Mouse (Mus musculus) midbrain, embryonic 13.5 days (tissue): ENCODE results near the gene Uso1. TPM values are rescaled to one million over a fixed set of nuclear protein-coding genes. Genes with fewer than 3 reads are reported as not detected.

Experiments
- ATAC-seq: fragments of 200-750 bp; cut with Nextera tagmentation; 2 replicates; pipeline ENCODE4 v1.8.0; 2017; ENCODE audit warnings: mild to moderate bottlenecking, moderate TSS enrichment, moderate library complexity
- H3K27ac ChIP-seq: fragments of 300-500 bp; sonication (generic); 2 replicates; pipeline ENCODE4 v1.5.1; 2015; ENCODE audit warnings: inconsistent platforms, mild to moderate bottlenecking, moderate library complexity
- H3K27me3 ChIP-seq: fragments of 300-500 bp; sonication (generic); 2 replicates; pipeline ENCODE4 v1.6.1; 2015; ENCODE audit warnings: mild to moderate bottlenecking, inconsistent platforms
- H3K36me3 ChIP-seq: fragments of 300-500 bp; sonication (generic); 2 replicates; pipeline ENCODE4 v1.6.1; 2015; ENCODE audit warnings: mild to moderate bottlenecking, inconsistent platforms
- H3K4me1 ChIP-seq: fragments of 300-500 bp; sonication (generic); replicated peaks from 2 replicates; pipeline ENCODE4 v1.6.1; 2015; ENCODE audit warnings: inconsistent platforms
- H3K4me2 ChIP-seq: fragments of 300-500 bp; sonication (generic); replicated peaks from 2 replicates; pipeline ENCODE4 v1.6.1; 2015; ENCODE audit warnings: moderate library complexity, mild to moderate bottlenecking, inconsistent platforms
- H3K4me3 ChIP-seq: fragments of 300-500 bp; sonication (generic); replicated peaks from 2 replicates; pipeline ENCODE4 v1.5.1; 2015; ENCODE audit warnings: mild to moderate bottlenecking, inconsistent platforms
- H3K9ac ChIP-seq: fragments of 300-500 bp; sonication (generic); replicated peaks from 2 replicates; pipeline ENCODE4 v1.6.1; 2015; ENCODE audit warnings: mild to moderate bottlenecking, inconsistent platforms
- H3K9me3 ChIP-seq: fragments of 300-500 bp; sonication (generic); 2 replicates; pipeline ENCODE4 v1.6.1; 2016; ENCODE audit warnings: mild to moderate bottlenecking, inconsistent platforms
- WGBS: fragments of 180-500 bp; shearing (Covaris S2); methylation state at CpG from one replicate; pipeline ENCODE4 v1.1.7; 2015; 5-methylcytosine and 5-hydroxymethylcytosine counted together
- polyA plus RNA-seq: library from polyadenylated mRNA; unstranded; fragments of >200 nt; fragmentation: Nextera tagmentation; extraction: Ambion mirVana; gene quantifications from 2 replicates; pipeline ENCODE4 v1.2.1, GENCODE M21; 2015

Gene Uso1
- polyA plus RNA-seq: 50.2 and 50.3 TPM in 2 replicates

DNA sequence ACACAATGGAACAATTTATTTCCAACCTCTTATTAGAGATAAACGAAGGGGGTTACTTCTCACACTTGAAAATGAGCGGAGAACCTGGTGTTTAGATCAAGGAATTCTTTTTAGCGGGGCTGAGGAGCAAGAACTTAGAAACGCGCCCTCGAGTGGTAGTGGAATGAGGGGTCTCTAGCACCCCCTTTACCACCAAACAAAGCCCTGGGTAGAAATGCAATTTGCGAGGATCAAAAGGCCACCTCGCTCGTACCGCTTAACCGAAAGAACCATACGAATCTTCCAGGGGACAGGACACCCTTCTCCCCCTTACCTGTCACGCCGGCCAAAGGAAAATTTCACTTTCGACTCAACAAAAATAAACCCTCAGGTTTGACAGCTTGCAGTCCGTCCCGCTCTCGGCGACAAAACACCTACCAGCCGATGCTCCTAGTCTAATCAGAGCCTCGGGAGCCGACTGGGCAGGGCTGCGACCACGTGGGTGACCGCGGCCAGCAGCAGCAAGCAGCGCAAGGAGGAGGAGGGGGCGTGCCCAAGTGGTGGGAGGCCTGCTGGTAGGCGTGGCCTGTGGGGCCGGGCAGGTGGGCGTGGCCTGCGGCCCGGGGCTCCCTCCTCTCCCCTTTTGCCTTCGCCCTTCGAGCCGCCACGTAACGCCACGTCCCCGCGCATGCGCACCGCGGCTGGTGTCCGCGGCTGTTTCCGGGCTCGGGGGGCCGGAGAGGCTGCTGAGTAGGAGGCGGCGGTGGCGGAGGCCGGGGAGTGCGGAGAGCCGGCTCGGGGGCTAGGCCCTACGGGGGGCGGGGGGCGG is at the start of gene Uso1:
TSS of gene Uso1 (plus strand) at position 700 of the 808 bp plus-strand sequence.
- peak within 1 kb of the TSS; percentile 89 for H3K9ac ChIP-seq
- ATAC-seq: peak; percentile 97

GRCm38 (mm10) chr5:92093263-92094061 is 44.3 kb upstream of the Uso1 start:
- peak overlapping the region; percentile 8; the same call in 1 of the 2 replicates for H3K9ac ChIP-seq

More for the DNA sequence above, at the start of gene Uso1:
- WGBS: 1% methylated on average over 51 of the region's 59 CpGs
- peaks cover 38% of the 10 kb centered on the region for H3K4me1 ChIP-seq
- peak within 1 kb of the TSS; percentile 73 for H3K4me2 ChIP-seq
- peak within 1 kb of the TSS; percentile 84 for H3K4me3 ChIP-seq
- no peaks in the 10 kb centered on the region for H3K27me3 ChIP-seq
- H3K36me3 ChIP-seq: peaks cover 10% of the 10 kb centered on the region
- no peaks in the 10 kb centered on the region for H3K9me3 ChIP-seq
- peak within 1 kb of the TSS; percentile 86 for H3K27ac ChIP-seq

GRCm38 (mm10) chr5:92094062-92094415 is 43.7 kb upstream of the Uso1 start:
- H3K4me2 ChIP-seq: no peak overlapping the region
- WGBS: 91% methylated on average over 3 of the region's 3 CpGs
- H3K27me3 ChIP-seq: no peaks in the 10 kb centered on the region
- no peak overlapping the region for H3K27ac ChIP-seq
- H3K36me3 ChIP-seq: no peaks in the 10 kb centered on the region
- H3K4me3 ChIP-seq: no peak overlapping the region
- H3K9me3 ChIP-seq: no peaks in the 10 kb centered on the region
- no peak overlapping the region for H3K9ac ChIP-seq
- no peak for ATAC-seq
- peaks cover 12% of the 10 kb centered on the region for H3K4me1 ChIP-seq

More at GRCm38 (mm10) chr5:92093263-92094061, 44.3 kb upstream of the Uso1 start:
- Histone ChIP-seq H3K9me3 (no peaks in the 10 kb centered on the region), H3K27ac (no peak overlapping the region), H3K4me1 (peaks cover 12% of the 10 kb centered on the region), H3K36me3 (no peaks in the 10 kb centered on the region), H3K27me3 (no peaks in the 10 kb centered on the region), H3K4me3 (no peak overlapping the region), H3K4me2 (no peak overlapping the region)
- ATAC-seq: peak; percentile 24; the same call in 1 of the 2 replicates
- 34% methylated on average over 15 of the region's 15 CpGs for WGBS

DNA sequence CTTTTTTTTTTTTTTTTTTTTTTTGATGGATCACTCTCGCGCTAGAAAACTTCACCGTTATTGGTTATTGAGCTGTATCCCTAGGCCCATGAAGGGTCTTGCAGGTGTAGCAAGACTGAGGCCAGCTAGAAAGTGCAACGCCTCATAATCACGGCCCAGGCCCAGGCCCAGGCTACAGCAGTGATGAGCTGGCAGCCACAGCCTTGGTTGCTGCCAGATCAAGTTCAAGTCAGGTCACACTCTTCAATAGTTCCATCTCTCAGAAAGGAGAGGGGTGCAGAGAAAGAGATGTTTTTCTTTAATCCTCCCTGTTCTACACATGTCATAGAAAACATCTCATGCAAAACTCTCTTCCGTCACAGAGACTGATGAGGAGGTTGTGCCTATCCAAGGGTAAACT is 41.0 kb upstream of the Uso1 start:
- no peak overlapping the region for H3K27ac ChIP-seq
- 94% methylated on average over 6 of the region's 6 CpGs for WGBS
- H3K4me3 ChIP-seq: no peak overlapping the region
- no peaks in the 10 kb centered on the region for H3K36me3 ChIP-seq
- H3K9ac ChIP-seq: no peak overlapping the region
- no peak overlapping the region for H3K4me2 ChIP-seq
- peaks cover 12% of the 10 kb centered on the region for H3K4me1 ChIP-seq
- ATAC-seq: no peak
- H3K9me3 ChIP-seq: no peaks in the 10 kb centered on the region
- H3K27me3 ChIP-seq: no peaks in the 10 kb centered on the region

- no peak for ATAC-seq
- H3K4me3 ChIP-seq: no peak overlapping the region
- H3K27me3 ChIP-seq: no peaks in the 10 kb centered on the region
- no peaks in the 10 kb centered on the region for H3K36me3 ChIP-seq
- no peak overlapping the region for H3K4me2 ChIP-seq
- no peak overlapping the region for H3K27ac ChIP-seq
- H3K9ac ChIP-seq: no peak overlapping the region
- H3K4me1 ChIP-seq: peaks cover 10% of the 10 kb centered on the region
- WGBS: 88% methylated on average over 4 of the region's 4 CpGs
- H3K9me3 ChIP-seq: no peaks in the 10 kb centered on the region
Measured at GRCm38 (mm10) chr5:92097779-92098178, 40.0 kb upstream of the Uso1 start.

- no peaks in the 10 kb centered on the region for H3K9me3 ChIP-seq
- H3K4me2 ChIP-seq: no peak overlapping the region
- no peak overlapping the region for H3K4me3 ChIP-seq
- 56% methylated on average over 13 of the region's 13 CpGs for WGBS
- H3K36me3 ChIP-seq: no peaks in the 10 kb centered on the region
- H3K9ac ChIP-seq: no peak overlapping the region
- ATAC-seq: no peak
- no peaks in the 10 kb centered on the region for H3K27me3 ChIP-seq
- no peak overlapping the region for H3K27ac ChIP-seq
- peaks cover 3% of the 10 kb centered on the region for H3K4me1 ChIP-seq
Measured at GRCm38 (mm10) chr5:92098351-92099109, 39.2 kb upstream of the Uso1 start.

DNA sequence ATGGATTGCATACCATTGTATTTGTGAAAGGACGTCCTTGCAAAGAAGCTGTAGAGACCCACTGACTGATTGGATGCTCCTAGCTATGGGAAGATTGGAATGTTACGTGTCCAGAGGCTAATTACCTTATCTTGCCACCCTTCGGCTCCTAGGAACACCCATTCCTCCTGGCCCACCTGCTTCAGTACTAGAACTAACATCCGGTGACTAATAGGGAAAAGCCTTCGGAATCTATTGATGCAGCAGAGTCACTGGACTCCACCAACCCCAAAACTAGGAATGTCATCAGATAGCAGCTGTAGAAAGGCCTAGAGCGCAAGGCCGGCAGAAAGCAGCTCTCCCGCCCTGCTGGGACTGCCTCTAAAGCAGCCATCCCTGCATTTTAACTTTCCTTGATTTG is 36.1 kb upstream of the Uso1 start:
- Histone ChIP-seq H3K27ac (no peak overlapping the region), H3K27me3 (no peaks in the 10 kb centered on the region), H3K4me2 (no peak overlapping the region), H3K9ac (no peak overlapping the region), H3K4me1 (peaks cover 5% of the 10 kb centered on the region), H3K9me3 (no peaks in the 10 kb centered on the region), H3K4me3 (no peak overlapping the region), H3K36me3 (no peaks in the 10 kb centered on the region)
- WGBS: 92% methylated on average over 8 of the region's 8 CpGs
- ATAC-seq: no peak

DNA sequence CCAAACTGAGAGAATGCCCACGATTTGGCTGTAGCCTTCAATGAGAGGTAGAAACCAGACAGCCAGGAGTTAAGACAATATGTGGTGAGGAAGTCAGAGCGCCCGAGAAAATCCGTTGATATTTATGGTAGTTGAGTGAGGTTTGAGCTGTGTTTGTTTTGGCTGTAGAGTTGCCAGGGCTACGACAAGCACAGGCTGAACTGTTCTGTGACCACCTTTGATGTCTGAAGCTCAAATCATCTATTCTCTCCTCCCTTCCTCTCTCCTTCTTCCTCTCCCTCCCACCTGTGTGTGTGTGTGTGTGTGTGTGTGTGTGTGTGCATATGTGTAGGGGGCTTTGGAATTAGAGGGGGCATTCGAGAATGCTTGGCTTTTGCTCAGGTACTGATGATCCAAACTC is 34.7 kb upstream of the Uso1 start:
- no peaks in the 10 kb centered on the region for H3K36me3 ChIP-seq
- H3K4me2 ChIP-seq: no peak overlapping the region
- 72% methylated on average over 6 of the region's 6 CpGs for WGBS
- no peak overlapping the region for H3K4me3 ChIP-seq
- H3K27ac ChIP-seq: no peak overlapping the region
- H3K9me3 ChIP-seq: no peaks in the 10 kb centered on the region
- no peaks in the 10 kb centered on the region for H3K27me3 ChIP-seq
- no peak for ATAC-seq
- H3K4me1 ChIP-seq: peaks cover 6% of the 10 kb centered on the region
- no peak overlapping the region for H3K9ac ChIP-seq

- Histone ChIP-seq H3K9ac (no peak overlapping the region), H3K4me3 (no peak overlapping the region), H3K4me2 (no peak overlapping the region), H3K9me3 (no peaks in the 10 kb centered on the region), H3K27me3 (no peaks in the 10 kb centered on the region), H3K36me3 (no peaks in the 10 kb centered on the region), H3K4me1 (peaks cover 6% of the 10 kb centered on the region), H3K27ac (no peak overlapping the region)
- 0 out of 2 replicates have a peak, but pooled peaks have one; percentile 45 for ATAC-seq
- 69% methylated on average over 13 of the region's 13 CpGs for WGBS
Measured at GRCm38 (mm10) chr5:92103816-92104415, 33.8 kb upstream of the Uso1 start.

- H3K27ac ChIP-seq: no peak overlapping the region
Measured at GRCm38 (mm10) chr5:92106327-92107125, 31.2 kb upstream of the Uso1 start.

GRCm38 (mm10) chr5:92107282-92107681 is 30.5 kb upstream of the Uso1 start:
- H3K9me3 ChIP-seq: no peaks in the 10 kb centered on the region
- WGBS: 94% methylated on average over 4 of the region's 4 CpGs
- no peak overlapping the region for H3K4me3 ChIP-seq

More at GRCm38 (mm10) chr5:92106327-92107125, 31.2 kb upstream of the Uso1 start:
- Histone ChIP-seq H3K36me3 (no peaks in the 10 kb centered on the region), H3K4me1 (peaks cover 6% of the 10 kb centered on the region), H3K4me2 (no peak overlapping the region), H3K4me3 (no peak overlapping the region), H3K9ac (no peak overlapping the region), H3K9me3 (no peaks in the 10 kb centered on the region), H3K27me3 (no peaks in the 10 kb centered on the region)
- no peak for ATAC-seq
- WGBS: 55% methylated on average over 10 of the region's 10 CpGs

More at GRCm38 (mm10) chr5:92107282-92107681, 30.5 kb upstream of the Uso1 start:
- Histone ChIP-seq H3K27me3 (no peaks in the 10 kb centered on the region), H3K36me3 (no peaks in the 10 kb centered on the region), H3K9ac (no peak overlapping the region), H3K27ac (no peak overlapping the region), H3K4me2 (no peak overlapping the region), H3K4me1 (peaks cover 9% of the 10 kb centered on the region)
- no peak for ATAC-seq
